ENCODE assay signal across 34 mouse cellular contexts in genomic region chr9:92273271-92273670, GRCm38 (mm10). TPM values are rescaled to one million over a fixed set of nuclear protein-coding genes. Genes with fewer than 3 reads are reported as not detected.
DNase-seq lines count a peak whose midpoint lies in the region; ATAC-seq and TF ChIP-seq lines count a peak whose summit lies in the region.
"Had no signal": no experiment of that assay in that cellular context is flagged by ENCODE, and none has a peak within 500 bp of the region (broad histone marks: within the 10 kb centered on the region; RNA-seq: fewer than 3 reads in every experiment).

No protein-coding gene starts in this region.

- intact Hi-C loops in left cerebral cortex, adult 2 months (cut with DNase I), result no loop called here

- no peak overlapping the region for H3K9ac ChIP-seq in liver, adult 2 months (ENCODE audit: low read depth, low read length)
- H3K9ac ChIP-seq in liver, embryonic 11.5 days (ENCODE audit: low read depth, low read length), result no peak overlapping the region
- no peak overlapping the region for H3K9ac ChIP-seq in CH12.LX (ENCODE audit: insufficient read depth, low read depth)
- H3K9ac ChIP-seq: heart, embryonic 15.5 days; hindbrain, embryonic 14.5 days; limb, embryonic 13.5 days; liver, embryonic 14.5 days had no signal

- H3K9me3 ChIP-seq in liver, embryonic 11.5 days (ENCODE audit: control insufficient read depth, low read length), result no peaks in the 10 kb centered on the region
- H3K9me3 ChIP-seq in CH12.LX (replicated peaks; ENCODE audit: low read length), result no peaks in the 10 kb centered on the region
- H3K9me3 ChIP-seq: heart, embryonic 15.5 days; limb, embryonic 13.5 days; midbrain, embryonic 10.5 days had no signal

- TF ChIP-seq CTCF in liver, adult 2 months (IDR thresholded peaks at IDR 0.05; ENCODE audit: low read depth, low read length), result no peak
- no peak for TF ChIP-seq CTCF in CH12.LX (conservative IDR thresholded peaks at IDR 0.05 in 1 of 2, IDR thresholded peaks at IDR 0.05 in 1 of 2; ENCODE audit: low read depth in 2 of 2, low read length in 2 of 2)
- no peak for TF ChIP-seq CTCF in Patski (IDR thresholded peaks at IDR 0.05)
- TF ChIP-seq CTCF in left cerebral cortex, adult 2 months (IDR thresholded peaks at IDR 0.05), result no peak

- TF ChIP-seq EP300 in CH12.LX (IDR thresholded peaks at IDR 0.05; ENCODE audit: low read length), result no peak

- H3K79me2 ChIP-seq in liver, adult 2 months (ENCODE audit: control insufficient read depth, insufficient read depth, low read length), result peaks cover 6% of the 10 kb centered on the region; the same call in 1 of the 2 replicates
- peaks cover 3% of the 10 kb centered on the region; the same call in 1 of the 2 replicates for H3K79me2 ChIP-seq in CH12.LX (replicated peaks; ENCODE audit: control insufficient read depth, extremely low read depth, insufficient read depth, poor library complexity, severe bottlenecking)

- 0 out of 2 replicates have a peak, but pooled peaks cover 2% of the 10 kb centered on the region for H3K36me3 ChIP-seq in liver, adult 2 months (ENCODE audit: control insufficient read depth, insufficient read depth, low read length)
- H3K36me3 ChIP-seq in liver, embryonic 11.5 days (ENCODE audit: control insufficient read depth, insufficient read depth, low read length), result peaks cover 7% of the 10 kb centered on the region; the same call in 1 of the 2 replicates
- H3K36me3 ChIP-seq in CH12.LX (replicated peaks in 1 of 2; ENCODE audit: control insufficient read depth in 1 of 2, insufficient read depth in 1 of 2, low read length in 1 of 2), result peaks cover 34 to 65% of the 10 kb centered on the region in 2 experiments

- peak overlapping the region; percentile 71 for H3K27ac ChIP-seq in liver, adult 2 months (replicated peaks; ENCODE audit: insufficient read depth, low read depth, low read length)
- H3K27ac ChIP-seq in liver, embryonic 11.5 days (ENCODE audit: low read depth, low read length), result no peak overlapping the region
- H3K27ac ChIP-seq in CH12.LX (ENCODE audit: insufficient read depth, low read depth), result peak overlapping the region; percentile 65; the same call in 1 of the 2 replicates
- no peak overlapping the region for H3K27ac ChIP-seq in left cerebral cortex, adult 2 months
- H3K27ac ChIP-seq: gastrocnemius, adult 2 months; hindbrain, embryonic 14.5 days; limb, embryonic 13.5 days; liver, embryonic 14.5 days; midbrain, embryonic 10.5 days had no signal

- H3K4me3 ChIP-seq in liver, adult 2 months (ENCODE audit: insufficient read depth, low read depth, low read length), result no peak overlapping the region
- H3K4me3 ChIP-seq in liver, embryonic 11.5 days (ENCODE audit: low read depth, low read length), result no peak overlapping the region
- no peak overlapping the region for H3K4me3 ChIP-seq in CH12.LX (replicated peaks in 1 of 3; ENCODE audit: low read depth in 2 of 3, low read length in 2 of 3, poor library complexity in 1 of 3)
- no peak overlapping the region for H3K4me3 ChIP-seq in left cerebral cortex, adult 2 months
- H3K4me3 ChIP-seq: gastrocnemius, adult 2 months; heart, embryonic 15.5 days; limb, embryonic 13.5 days; midbrain, embryonic 10.5 days; myocyte had no signal

- WGBS in liver, adult 2 months, result 75% methylated on average over 2 of the region's 2 CpGs
- WGBS in liver, embryonic 11.5 days, result 84% methylated on average over 2 of the region's 2 CpGs

- CTCF ChIA-PET in Patski (lab: Charles Lee), result interaction anchor here (1.0 to 1.1 kb wide), 2 partner anchors 10 to 16 kb away, joined by 3 read pairs; no protein-coding TSS in a partner anchor

- in situ Hi-C loops in CH12.LX (cut with MboI; ENCODE audit: low pct_ligation_motif_present, low pct_unique_long_range_greater_than_20kb, low sequenced_read_pairs) (no loop called here), Patski (cut with MboI; ENCODE audit: low pct_unique_long_range_greater_than_20kb) (no loop called here)

- dilution Hi-C loops in CH12.LX (cut with MboI; ENCODE audit: extremely low pct_ligation_motif_present, extremely low pct_unique_long_range_greater_than_20kb, low sequenced_read_pairs), result no loop called here

- POLR2A ChIA-PET in Patski (lab: Charles Lee), result no interaction called here

- H3K27me3 ChIP-seq in liver, adult 2 months (ENCODE audit: control insufficient read depth, insufficient read depth, low read length), result no peaks in the 10 kb centered on the region
- H3K27me3 ChIP-seq in liver, embryonic 11.5 days (replicated peaks; ENCODE audit: control insufficient read depth, insufficient read depth, low read length), result no peaks in the 10 kb centered on the region
- H3K27me3 ChIP-seq in CH12.LX (replicated peaks) (no peaks in the 10 kb centered on the region), Patski (no peaks in the 10 kb centered on the region)
- H3K27me3 ChIP-seq: heart, embryonic 15.5 days; limb, embryonic 13.5 days had no signal

- TF ChIP-seq RAD21 in CH12.LX (IDR thresholded peaks at IDR 0.05; ENCODE audit: low read depth, low read length), result no peak

- no peak for TF ChIP-seq POLR2A in liver, adult 2 months (IDR thresholded peaks at IDR 0.05; ENCODE audit: extremely low read depth, insufficient read depth, low read length)
- TF ChIP-seq POLR2A in CH12.LX (IDR thresholded peaks at IDR 0.05; ENCODE audit: low read depth, low read length), result 0 out of 2 replicates have a peak, but pooled peaks have one; percentile 13

- ATAC-seq in liver, embryonic 11.5 days (replicated peaks; ENCODE audit: low FRiP score), result no peak
- peak; percentile 68 for ATAC-seq in Patski
- ATAC-seq: forebrain, embryonic 14.5 days; midbrain, embryonic 16.5 days had no signal

- no peak overlapping the region for H3K4me2 ChIP-seq in liver, embryonic 11.5 days
- H3K4me2 ChIP-seq in CH12.LX (ENCODE audit: insufficient read depth, low read depth, poor library complexity, severe bottlenecking), result no peak overlapping the region
- H3K4me2 ChIP-seq: heart, embryonic 15.5 days; hindbrain, embryonic 14.5 days; limb, embryonic 13.5 days had no signal

- peaks cover 28% of the 10 kb centered on the region for H3K4me1 ChIP-seq in liver, adult 2 months (ENCODE audit: control insufficient read depth, insufficient read depth, low read length)
- peaks cover 14% of the 10 kb centered on the region for H3K4me1 ChIP-seq in liver, embryonic 11.5 days (replicated peaks; ENCODE audit: control insufficient read depth, insufficient read depth, low read length)
- H3K4me1 ChIP-seq in CH12.LX (ENCODE audit: control insufficient read depth in 1 of 2, insufficient read depth in 2 of 2), result peaks cover 24 to 60% of the 10 kb centered on the region in 2 experiments

- DNase-seq in liver, adult 2 months (ENCODE audit: extremely low read depth, low read depth, low spot score), result no peak
- no peak for DNase-seq in liver, embryonic 11.5 days (ENCODE audit: low spot score)
- DNase-seq in CH12.LX (ENCODE audit: extremely low read depth) (no peak), Patski (ENCODE audit: low read depth, low spot score) (peak; percentile 83)
- DNase-seq in yolk sac, embryonic 10.5 days (ENCODE audit: low spot score), result peak; percentile 59
- no peak for DNase-seq in urinary bladder, adult 2 months (ENCODE audit: low spot score)
- DNase-seq in left cerebral cortex, adult 2 months (ENCODE audit: extremely low spot score in 1 of 2, low spot score in 2 of 2), result no peak
- DNase-seq: adrenal gland, postnatal 10 days; cerebellum, adult 2 months; gastrocnemius, adult 2 months; heart, postnatal 36 days; lung, postnatal 4 days; right cerebral cortex, adult 18-20 months; right cerebral cortex, postnatal 4 days; thymus, postnatal 25 days had no signal

TF ChIP-seq in CH12.LX, 34 proteins besides CTCF, POLR2A, EP300 and RAD21 (continues in another document):
- TF ChIP-seq ZC3H11A (IDR thresholded peaks at IDR 0.05; ENCODE audit: low read depth, low read length), result no peak
- no peak for TF ChIP-seq POLR2AphosphoS2 (IDR thresholded peaks at IDR 0.05; ENCODE audit: low read depth, low read length)
- no peak for TF ChIP-seq ZMIZ1 (IDR thresholded peaks at IDR 0.05; ENCODE audit: low read depth, low read length)
- TF ChIP-seq ELF1 (IDR thresholded peaks at IDR 0.05; ENCODE audit: low read depth, low read length), result no peak
- no peak for TF ChIP-seq USF1 (IDR thresholded peaks at IDR 0.05; ENCODE audit: low read depth, low read length)
- TF ChIP-seq SMC3 (IDR thresholded peaks at IDR 0.05; ENCODE audit: low read depth, low read length), result no peak
- TF ChIP-seq MXI1 (IDR thresholded peaks at IDR 0.05; ENCODE audit: low read depth, low read length), result no peak
- TF ChIP-seq TCF12 (IDR thresholded peaks at IDR 0.05; ENCODE audit: low read depth, low read length), result no peak
- TF ChIP-seq MYC (IDR thresholded peaks at IDR 0.05; ENCODE audit: low read depth, low read length), result no peak
- TF ChIP-seq JUN (IDR thresholded peaks at IDR 0.05; ENCODE audit: insufficient read depth, low read depth, low read length), result no peak
- no peak for TF ChIP-seq NRF1 (IDR thresholded peaks at IDR 0.05; ENCODE audit: low read depth, low read length)

RNA-seq across cellular contexts. Expression of gene Plscr2, which starts 2.1 kb away (rescaled TPM):
- 27.4 and 51.6 TPM in 2 replicates for total RNA-seq in liver, adult 2 months (2014; rRNA removed)
- 13.6 and 13.9 TPM in 2 replicates for polyA plus RNA-seq in liver, adult 2 months (2012; rRNA removed)
- 0.55 and 0.60 TPM in 2 replicates for polyA plus RNA-seq in liver, embryonic 11.5 days (2014; fragmentation: Nextera tagmentation; extraction: Ambion mirVana)
- total RNA-seq in CH12.LX (2012; rRNA removed) (0.80 and 1.4 TPM in 2 replicates), CH12.LX (2014; rRNA removed) (0.95 and 1.0 TPM in 2 replicates)
- polyA plus RNA-seq in CH12.LX (2012; ENCODE audit: insufficient read length, low read depth) (0.55 and 0.91 TPM in 2 replicates), Patski (2021) (199 TPM)
- polyA plus RNA-seq in urinary bladder, adult 2 months (2012; rRNA removed), result 3.9 and 5.3 TPM in 2 replicates
- total RNA-seq in left cerebral cortex, adult 2 months (2021), result 1 to 10 TPM; 1.9 to 2.4 TPM
- polyA plus RNA-seq: CD4-positive, CD25-positive, alpha-beta regulatory T cell, adult 4 months; neural tube, embryonic 14.5 days had no signal

RNA-seq across cellular contexts. Expression of gene Plscr1, which starts 23.7 kb away (rescaled TPM):
- 13.5 and 18.3 TPM in 2 replicates for total RNA-seq in liver, adult 2 months (2014; rRNA removed)
- polyA plus RNA-seq in liver, adult 2 months (2012; rRNA removed), result 7.1 and 9.9 TPM in 2 replicates
- 35.4 and 36.9 TPM in 2 replicates for polyA plus RNA-seq in liver, embryonic 11.5 days (2014; fragmentation: Nextera tagmentation; extraction: Ambion mirVana)
- total RNA-seq in CH12.LX (2012; rRNA removed) (206 and 403 TPM in 2 replicates), CH12.LX (2014; rRNA removed) (489 and 502 TPM in 2 replicates)
- polyA plus RNA-seq in CH12.LX (2012; ENCODE audit: insufficient read length, low read depth) (194 and 201 TPM in 2 replicates), Patski (2021) (98.8 TPM)
- 7.6 and 9.5 TPM in 2 replicates for polyA plus RNA-seq in urinary bladder, adult 2 months (2012; rRNA removed)
- 1 to 10 TPM; 1.6 to 1.7 TPM for total RNA-seq in left cerebral cortex, adult 2 months (2021)

RNA-seq across cellular contexts. Expression of gene 1700057G04Rik, which starts 35.9 kb away (rescaled TPM):
- total RNA-seq in liver, adult 2 months (2014; rRNA removed), result not detected in 2 replicates
- not detected in 2 replicates for polyA plus RNA-seq in liver, adult 2 months (2012; rRNA removed)
- not detected in 2 replicates for polyA plus RNA-seq in liver, embryonic 11.5 days (2014; fragmentation: Nextera tagmentation; extraction: Ambion mirVana)
- total RNA-seq in CH12.LX (2012; rRNA removed), result not detected in 2 replicates
- 0.41 TPM in 1 of 2 replicates, not detected in the other for total RNA-seq in CH12.LX (2014; rRNA removed)
- polyA plus RNA-seq in CH12.LX (2012; ENCODE audit: insufficient read length, low read depth), result not detected in 2 replicates
- polyA plus RNA-seq in Patski (2021), result not detected
- polyA plus RNA-seq in urinary bladder, adult 2 months (2012; rRNA removed), result not detected in 2 replicates
- not detected for total RNA-seq in left cerebral cortex, adult 2 months (2021)
- total RNA-seq: adrenal gland, postnatal 10 days; ES-E14; gastrocnemius, adult 2 months; heart, postnatal 36 days; layer of hippocampus, adult 18-20 months; layer of hippocampus, postnatal 25 days; left cerebral cortex, postnatal 14 days had no signal
- polyA plus RNA-seq: CD4-positive, CD25-positive, alpha-beta regulatory T cell, adult 4 months; cerebellum, adult 2 months; embryonic facial prominence, embryonic 14.5 days; forebrain, embryonic 14.5 days; frontal cortex, adult 2 months; heart, embryonic 15.5 days; hindbrain, embryonic 14.5 days; intestine, embryonic 14.5 days; limb, embryonic 13.5 days; liver, embryonic 14.5 days; lung, embryonic 16.5 days; midbrain, embryonic 10.5 days; midbrain, embryonic 16.5 days; neural tube, embryonic 14.5 days; stomach, embryonic 14.5 days had no signal

Comparison
In these comparisons a context has a peak if more than half of its experiments do, and no peak if none do; other contexts are left out.
1. H3K27ac ChIP-seq: peak in liver, adult 2 months (single experiment) and CH12.LX (single experiment); none in liver, embryonic 11.5 days (single experiment) and left cerebral cortex, adult 2 months (single experiment).
2. DNase-seq: peak in Patski (single experiment) and yolk sac, embryonic 10.5 days (single experiment); none in liver, adult 2 months (single experiment), liver, embryonic 11.5 days (single experiment), CH12.LX (single experiment), urinary bladder, adult 2 months (single experiment) and left cerebral cortex, adult 2 months (0 of 2).
3. RNA of gene Plscr2, which starts 2.1 kb away (polyA plus RNA-seq): 199 TPM in Patski (single experiment); 13.6 to 13.9 TPM in liver, adult 2 months, 3.9 to 5.3 TPM in urinary bladder, adult 2 months, 0.55 to 0.91 TPM in CH12.LX and 0.55 to 0.60 TPM in liver, embryonic 11.5 days; every median in the first group is over 10 times any median in the second.